8 mouse cellular contexts compared by ENCODE assay signal in the genomic region with DNA sequence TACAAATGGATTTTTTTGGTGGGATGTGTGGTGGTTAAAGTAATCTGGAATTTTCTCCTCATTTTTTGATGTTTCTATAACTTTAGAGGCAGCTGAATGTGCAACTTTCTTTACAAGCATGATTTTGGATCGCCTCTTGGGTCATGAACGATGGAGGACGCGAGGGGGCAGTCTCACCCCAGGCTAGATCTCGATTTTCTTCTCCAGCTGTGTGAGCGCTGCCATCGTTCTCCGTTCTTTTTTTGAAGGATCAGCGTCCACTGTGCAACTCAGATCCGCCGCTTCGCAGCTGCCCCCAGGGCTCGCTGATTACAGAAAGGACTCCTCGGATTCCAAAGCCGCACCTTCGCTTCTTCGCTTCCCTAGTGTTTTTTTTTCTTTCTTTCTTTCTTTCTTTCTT.
DNase-seq lines count a peak whose midpoint lies in the region; ATAC-seq and TF ChIP-seq lines count a peak whose summit lies in the region.

No protein-coding gene starts in this region.

- H3K4me2 ChIP-seq in embryonic facial prominence, embryonic 12.5 days (replicated peaks): peak overlapping the region; percentile 43
- H3K4me2 ChIP-seq in kidney, embryonic 15.5 days: peak overlapping the region; percentile 58
- peak overlapping the region; percentile 41 for H3K4me2 ChIP-seq in limb, embryonic 14.5 days (replicated peaks; ENCODE audit: low read depth, low read length, severe bottlenecking)
- H3K4me2 ChIP-seq in midbrain, postnatal 0 days (ENCODE audit: low read depth, low read length, poor library complexity, severe bottlenecking): peak overlapping the region; percentile 48

- no peak overlapping the region for H3K27ac ChIP-seq in embryonic facial prominence, embryonic 12.5 days
- no peak overlapping the region for H3K27ac ChIP-seq in heart, embryonic 10.5 days
- no peak overlapping the region for H3K27ac ChIP-seq in kidney, embryonic 15.5 days
- no peak overlapping the region for H3K27ac ChIP-seq in limb, embryonic 14.5 days (replicated peaks; ENCODE audit: low read depth, low read length)
- H3K27ac ChIP-seq in midbrain, postnatal 0 days (ENCODE audit: low read depth, low read length): no peak overlapping the region

- no peak for TF ChIP-seq POLR2A in limb, embryonic 14.5 days (IDR thresholded peaks at IDR 0.05; ENCODE audit: borderline replicate concordance, extremely low read depth, insufficient read depth, insufficient read length)

- 0 out of 2 replicates have a peak overlapping the region, but pooled peaks have one; percentile 14 for H3K4me3 ChIP-seq in embryonic facial prominence, embryonic 12.5 days
- H3K4me3 ChIP-seq in heart, embryonic 10.5 days: peak overlapping the region; percentile 44
- peak overlapping the region; percentile 33 for H3K4me3 ChIP-seq in kidney, embryonic 15.5 days (replicated peaks)
- H3K4me3 ChIP-seq in limb, embryonic 14.5 days (replicated peaks; ENCODE audit: low read length): peak overlapping the region; percentile 28
- peak overlapping the region; percentile 29 for H3K4me3 ChIP-seq in midbrain, postnatal 0 days (ENCODE audit: low read depth, low read length)

- H3K36me3 ChIP-seq in embryonic facial prominence, embryonic 12.5 days: no peaks in the 10 kb centered on the region
- no peaks in the 10 kb centered on the region for H3K36me3 ChIP-seq in heart, embryonic 10.5 days
- H3K36me3 ChIP-seq in kidney, embryonic 15.5 days: no peaks in the 10 kb centered on the region
- no peaks in the 10 kb centered on the region for H3K36me3 ChIP-seq in limb, embryonic 14.5 days (ENCODE audit: control insufficient read depth, insufficient read depth, low read length)
- H3K36me3 ChIP-seq in midbrain, postnatal 0 days (ENCODE audit: insufficient read depth, low read length): no peaks in the 10 kb centered on the region

- no peaks in the 10 kb centered on the region for H3K4me1 ChIP-seq in embryonic facial prominence, embryonic 12.5 days
- H3K4me1 ChIP-seq in heart, embryonic 10.5 days: 0 out of 2 replicates have a peak, but pooled peaks cover 4% of the 10 kb centered on the region
- peaks cover 8% of the 10 kb centered on the region; the same call in 1 of the 2 replicates for H3K4me1 ChIP-seq in kidney, embryonic 15.5 days
- no peaks in the 10 kb centered on the region for H3K4me1 ChIP-seq in limb, embryonic 14.5 days (ENCODE audit: control insufficient read depth, insufficient read depth, low read length)
- H3K4me1 ChIP-seq in midbrain, postnatal 0 days (ENCODE audit: insufficient read depth, low read length): no peaks in the 10 kb centered on the region

- H3K27me3 ChIP-seq in embryonic facial prominence, embryonic 12.5 days: no peaks in the 10 kb centered on the region
- peaks cover 9% of the 10 kb centered on the region; the same call in 1 of the 2 replicates for H3K27me3 ChIP-seq in heart, embryonic 10.5 days (ENCODE audit: insufficient read depth, poor library complexity, severe bottlenecking)
- H3K27me3 ChIP-seq in kidney, embryonic 15.5 days: 0 out of 2 replicates have a peak, but pooled peaks cover 8% of the 10 kb centered on the region
- H3K27me3 ChIP-seq in limb, embryonic 14.5 days (ENCODE audit: control insufficient read depth, insufficient read depth, low read length): 0 out of 2 replicates have a peak, but pooled peaks cover 5% of the 10 kb centered on the region
- no peaks in the 10 kb centered on the region for H3K27me3 ChIP-seq in midbrain, postnatal 0 days (ENCODE audit: insufficient read depth, low read length)

- H3K9me3 ChIP-seq in embryonic facial prominence, embryonic 12.5 days: no peaks in the 10 kb centered on the region
- H3K9me3 ChIP-seq in heart, embryonic 10.5 days: no peaks in the 10 kb centered on the region
- no peaks in the 10 kb centered on the region for H3K9me3 ChIP-seq in kidney, embryonic 15.5 days (replicated peaks)
- no peaks in the 10 kb centered on the region for H3K9me3 ChIP-seq in limb, embryonic 14.5 days (ENCODE audit: control insufficient read depth, low read length)
- H3K9me3 ChIP-seq in midbrain, postnatal 0 days (ENCODE audit: low read length): no peaks in the 10 kb centered on the region

- peak; percentile 88 for TF ChIP-seq CTCF in midbrain, postnatal 0 days (IDR thresholded peaks at IDR 0.05)

- WGBS in embryonic facial prominence, embryonic 12.5 days: 2% methylated on average over 17 of the region's 17 CpGs
- under 1% methylated on average over 17 of the region's 17 CpGs for WGBS in heart, embryonic 10.5 days
- 3% methylated on average over 17 of the region's 17 CpGs for WGBS in kidney, embryonic 15.5 days
- WGBS in limb, embryonic 14.5 days: under 1% methylated on average over 17 of the region's 17 CpGs
- WGBS in midbrain, postnatal 0 days: under 1% methylated on average over 17 of the region's 17 CpGs

- peak; percentile 38 for DNase-seq in 416B (ENCODE audit: low read depth)
- peak; percentile 69 to 79 for DNase-seq in adrenal gland, postnatal 36 days
- peak; percentile 85 for DNase-seq in heart, embryonic 10.5 days (ENCODE audit: low spot score)
- peak; percentile 91 for DNase-seq in limb, embryonic 14.5 days (ENCODE audit: low spot score)
- DNase-seq in midbrain, postnatal 0 days (ENCODE audit: low spot score): peak; percentile 86
- DNase-seq in telencephalon, adult 2 months (ENCODE audit: low read depth, low spot score): peak; percentile 23

- no peak for ATAC-seq in embryonic facial prominence, embryonic 12.5 days (ENCODE audit: insufficient number of reproducible peaks, insufficient read depth, low FRiP score, low TSS enrichment)
- peak; percentile 79 for ATAC-seq in kidney, embryonic 15.5 days (replicated peaks; ENCODE audit: low FRiP score)
- ATAC-seq in limb, embryonic 14.5 days (ENCODE audit: low FRiP score, low read depth): peak; percentile 84; the same call in 1 of the 2 replicates
- ATAC-seq in midbrain, postnatal 0 days (ENCODE audit: low FRiP score): peak; percentile 70; the same call in 1 of the 2 replicates

- H3K9ac ChIP-seq in embryonic facial prominence, embryonic 12.5 days: no peak overlapping the region
- no peak overlapping the region for H3K9ac ChIP-seq in kidney, embryonic 15.5 days
- H3K9ac ChIP-seq in limb, embryonic 14.5 days (ENCODE audit: low read depth, low read length, severe bottlenecking): peak overlapping the region; percentile 38; the same call in 1 of the 2 replicates
- no peak overlapping the region for H3K9ac ChIP-seq in midbrain, postnatal 0 days (replicated peaks; ENCODE audit: low read length, poor library complexity, severe bottlenecking)

Comparison
In these comparisons a context has a peak if more than half of its experiments do, and no peak if none do; other contexts are left out.
1. DNase-seq: peak in every context shown above with its lines; median percentile 91 in limb, embryonic 14.5 days; 86 in midbrain, postnatal 0 days; 85 in heart, embryonic 10.5 days; 74 in adrenal gland, postnatal 36 days; 38 in 416B; 23 in telencephalon, adult 2 months.